Mouse (Mus musculus) CH12.LX (cell line): ENCODE data around the gene Atf7ip2. TPM values are rescaled to one million over a fixed set of nuclear protein-coding genes. Genes with fewer than 3 reads are reported as not detected.

Source experiments
- DNase-seq: peaks from one replicate; pipeline ENCODE4 v3.0.0-alpha.2; 2013; ENCODE audit errors: extremely low read depth
- H3K27ac ChIP-seq: 2 replicates; pipeline ENCODE4 v1.5.1; 2012; ENCODE audit warnings: low read depth, mild to moderate bottlenecking, control low read depth, moderate library complexity; ENCODE audit not compliant: insufficient read depth
- H3K27me3 ChIP-seq: replicated peaks from 2 replicates; pipeline ENCODE3; 2012; ENCODE audit warnings: inconsistent platforms
- H3K36me3 ChIP-seq, 2 experiments: replicated peaks in 1 of 2; 2 replicates each; pipeline versions ENCODE3 to v1.6.1; 2012; ENCODE audit warnings: inconsistent platforms in 1 of 2, low read length in 1 of 2, mild to moderate bottlenecking in 1 of 2, mixed read lengths in 1 of 2, moderate library complexity in 1 of 2; ENCODE audit not compliant: control insufficient read depth in 1 of 2, insufficient read depth in 1 of 2
- H3K4me1 ChIP-seq, 2 experiments: 2 replicates each; pipeline ENCODE4 v1.6.1; 2012; ENCODE audit warnings: inconsistent platforms in 1 of 2, moderate library complexity in 1 of 2; ENCODE audit not compliant: insufficient read depth in 2 of 2, control insufficient read depth in 1 of 2
- H3K4me2 ChIP-seq: 2 replicates; pipeline ENCODE4 v1.6.1; 2012; ENCODE audit warnings: low read depth, mild to moderate bottlenecking, control low read depth; ENCODE audit not compliant: poor library complexity, insufficient read depth, severe bottlenecking
- H3K4me3 ChIP-seq, 3 experiments: fragments of 150-350 bp in 1 of 3; sonication (generic) in 1 of 3; replicated peaks in 1 of 3; 2 replicates each; pipeline versions ENCODE3 to v1.5.1; 2011 to 2012; ENCODE audit warnings: low read depth in 2 of 3, low read length in 2 of 3, mild to moderate bottlenecking in 2 of 3, moderate library complexity in 2 of 3, control low read depth in 1 of 3, improper control_type of control experiment in 1 of 3, inconsistent platforms in 1 of 3, mixed read lengths in 1 of 3; ENCODE audit not compliant: poor library complexity in 1 of 3
- H3K79me2 ChIP-seq: replicated peaks from 2 replicates; pipeline ENCODE4 v1.6.1; 2012; ENCODE audit warnings: mild to moderate bottlenecking, moderate library complexity; ENCODE audit not compliant: control insufficient read depth, poor library complexity, insufficient read depth, severe bottlenecking; ENCODE audit errors: extremely low read depth
- H3K9ac ChIP-seq: 2 replicates; pipeline ENCODE4 v1.6.1; 2012; ENCODE audit warnings: low read depth, mild to moderate bottlenecking, control low read depth, moderate library complexity; ENCODE audit not compliant: insufficient read depth
- H3K9me3 ChIP-seq: replicated peaks from 2 replicates; pipeline ENCODE3; 2012; ENCODE audit warnings: low read length, inconsistent platforms, mixed read lengths
- BHLHE40 ChIP-seq: IDR thresholded peaks from 2 replicates; pipeline ENCODE4 v1.6.1; 2011; ENCODE audit warnings: mild to moderate bottlenecking, low read depth, low read length, improper control_type of control experiment
- CTCF ChIP-seq, 2 experiments: IDR thresholded peaks in 1 of 2; conservative IDR thresholded peaks in 1 of 2; 2 replicates each; pipeline ENCODE4 v1.5.1; 2011 to 2012; ENCODE audit warnings: low read depth in 2 of 2, low read length in 2 of 2, improper control_type of control experiment in 1 of 2, inconsistent platforms in 1 of 2, mild to moderate bottlenecking in 1 of 2, moderate library complexity in 1 of 2
- JUN ChIP-seq: IDR thresholded peaks from 2 replicates; pipeline ENCODE4 v1.6.1; 2011; ENCODE audit warnings: low read depth, mild to moderate bottlenecking, low read length, improper control_type of control experiment, moderate library complexity; ENCODE audit not compliant: insufficient read depth
- MAFK ChIP-seq: IDR thresholded peaks from 2 replicates; pipeline ENCODE4 v1.6.1; 2011; ENCODE audit warnings: low read length, improper control_type of control experiment; ENCODE audit not compliant: insufficient replicate concordance
- MAX ChIP-seq: IDR thresholded peaks from 2 replicates; pipeline ENCODE4 v1.6.1; 2011; ENCODE audit warnings: low read length, improper control_type of control experiment
- MEF2A ChIP-seq: IDR thresholded peaks from 2 replicates; pipeline ENCODE4 v1.6.1; 2014; ENCODE audit warnings: low read depth, mild to moderate bottlenecking, inconsistent platforms, low read length, improper control_type of control experiment, borderline replicate concordance
- MXI1 ChIP-seq: IDR thresholded peaks from 2 replicates; pipeline ENCODE4 v1.6.1; 2011; ENCODE audit warnings: mild to moderate bottlenecking, low read depth, low read length, improper control_type of control experiment
- MYC ChIP-seq: IDR thresholded peaks from 2 replicates; pipeline ENCODE4 v1.6.1; 2011; ENCODE audit warnings: low read depth, mild to moderate bottlenecking, improper control_type of control experiment, low read length
- NELFE ChIP-seq: IDR thresholded peaks from 2 replicates; pipeline ENCODE4 v1.6.1; 2011; ENCODE audit warnings: low read depth, low read length, improper control_type of control experiment
- PAX5 ChIP-seq: IDR thresholded peaks from 2 replicates; pipeline ENCODE4 v1.6.1; 2012; ENCODE audit warnings: low read length, inconsistent platforms, mixed read lengths
- POLR2A ChIP-seq: IDR thresholded peaks from 2 replicates; pipeline ENCODE4 v1.6.1; 2011; ENCODE audit warnings: low read depth, mild to moderate bottlenecking, improper control_type of control experiment, low read length
- POLR2AphosphoS2 ChIP-seq: IDR thresholded peaks from 2 replicates; pipeline ENCODE4 v1.6.1; 2011; ENCODE audit warnings: low read depth, low read length, improper control_type of control experiment
- RCOR1 ChIP-seq: conservative IDR thresholded peaks from 2 replicates; pipeline ENCODE4 v1.6.1; 2012; ENCODE audit warnings: low read depth, mild to moderate bottlenecking, inconsistent platforms, low read length, improper control_type of control experiment
- UBTF ChIP-seq: IDR thresholded peaks from 2 replicates; pipeline ENCODE4 v1.6.1; 2012; ENCODE audit warnings: low read depth, mild to moderate bottlenecking, inconsistent platforms, low read length, improper control_type of control experiment, moderate library complexity
- ZKSCAN1 ChIP-seq: IDR thresholded peaks from 2 replicates; pipeline ENCODE4 v1.6.1; 2012; ENCODE audit warnings: low read depth, inconsistent platforms, low read length, improper control_type of control experiment, borderline replicate concordance
- ZNF384 ChIP-seq: IDR thresholded peaks from 2 replicates; pipeline ENCODE4 v1.6.1; 2012; ENCODE audit warnings: low read depth, low read length, improper control_type of control experiment, inconsistent platforms
- dilution Hi-C: fragments of 300-500 bp; cut with MboI; formaldehyde crosslinking; loops from 2 replicates; pipeline ENCODE4 v1.14.3; 2020; ENCODE audit warnings: low sequenced_read_pairs; ENCODE audit not compliant: extremely low pct_unique_long_range_greater_than_20kb, extremely low pct_ligation_motif_present
- in situ Hi-C: fragments of 300-500 bp; cut with MboI; formaldehyde crosslinking; loops from 3 replicates; pipeline ENCODE4 v1.14.3; 2019; ENCODE audit warnings: low sequenced_read_pairs, low pct_ligation_motif_present, low pct_unique_long_range_greater_than_20kb, mixed read lengths
- polyA plus RNA-seq: library from polyadenylated mRNA; unstranded; fragments of >175 nt; gene quantifications from 2 replicates; pipeline ENCODE4 v1.2.1, GENCODE M21; 2012; ENCODE audit warnings: low read depth; ENCODE audit not compliant: insufficient read length
- total RNA-seq, 2 experiments: library from RNA; depleted of rRNA; stranded (reverse); fragments of 300-350 nt in 1 of 2; fragments of >200 nt in 1 of 2; gene quantifications; 2 replicates each; pipeline ENCODE4 v1.2.3; 2012 to 2014

The Atf7ip2 gene
- not detected in 2 replicates for total RNA-seq (2012; rRNA removed)
- total RNA-seq (2014; rRNA removed) = not detected in 2 replicates
- polyA plus RNA-seq = not detected in 2 replicates

DNA sequence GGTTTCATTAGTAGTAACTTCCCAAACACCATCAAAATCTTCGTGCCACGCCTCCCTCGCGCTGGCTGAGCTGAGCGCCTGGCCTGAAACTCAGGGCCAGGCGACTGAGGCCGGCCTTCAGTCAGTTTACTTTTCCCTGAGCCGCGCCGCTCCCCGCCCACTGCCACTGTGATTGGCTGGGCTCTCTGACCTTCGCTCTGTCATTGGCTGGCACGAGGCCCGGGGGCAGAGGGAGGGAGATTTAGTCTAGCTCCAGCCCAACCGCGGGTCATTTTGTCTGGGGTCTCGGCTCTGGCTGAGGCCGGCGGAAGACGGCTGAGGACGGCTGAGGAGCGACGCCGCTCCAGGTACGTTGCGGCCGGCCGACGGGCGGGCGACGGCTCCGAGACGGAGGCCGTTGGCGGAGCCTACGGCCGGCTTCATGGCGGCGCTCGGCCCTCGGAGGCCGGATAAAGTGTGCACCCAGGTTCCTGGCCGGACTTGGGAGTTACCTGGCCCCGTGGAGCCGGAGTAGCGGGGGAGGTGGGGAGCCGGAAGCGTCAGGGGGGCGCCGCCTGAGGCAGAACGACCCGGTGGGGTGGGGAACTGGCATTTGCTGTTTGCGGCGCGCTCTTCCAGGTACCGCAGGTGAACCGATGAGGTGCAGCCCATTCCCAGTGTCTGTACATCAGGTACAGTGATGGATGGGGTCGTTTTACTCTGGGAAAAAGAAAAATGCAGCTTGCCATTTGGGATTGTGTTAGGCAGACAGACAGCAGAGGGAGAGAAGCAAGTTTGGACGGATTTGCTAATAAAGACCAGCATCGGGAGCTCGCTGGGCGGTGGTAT, at the start of gene Atf7ip2:
TSS of gene Atf7ip2 (plus strand) at position 34 of the 828 bp plus-strand sequence.
- Histone ChIP-seq H3K4me1 (peaks cover 0 to 8% of the 10 kb centered on the region in 2 experiments; a peak in 2 of 4 replicates), H3K9me3 (peaks cover 7% of the 10 kb centered on the region), H3K9ac (no peak within 1 kb of the TSS), H3K79me2 (no peaks in the 10 kb centered on the region), H3K27ac (no peak within 1 kb of the TSS), H3K4me3 (no peak within 1 kb of the TSS), H3K36me3 (no peaks in the 10 kb centered on the region), H3K27me3 (no peaks in the 10 kb centered on the region), H3K4me2 (no peak within 1 kb of the TSS)
- dilution Hi-C loops = no loop called here
- in situ Hi-C loops = no loop called here
- TF ChIP-seq MXI1 (no peak), MEF2A (no peak), UBTF (no peak), POLR2AphosphoS2 (no peak), ZNF384 (no peak), RCOR1 (no peak), JUN (no peak), MAX (no peak), ZKSCAN1 (no peak), NELFE (no peak), POLR2A (no peak), MAFK (no peak), BHLHE40 (no peak), MYC (no peak)
- DNase-seq = no peak

GRCm38 (mm10) chr16:10143166-10143565, 49.3 kb upstream of the Atf7ip2 start:
- H3K4me1 ChIP-seq = peaks cover 2 to 14% of the 10 kb centered on the region in 2 experiments; a peak in 3 of 4 replicates
- no peak for DNase-seq
- dilution Hi-C loops (no loop called here), in situ Hi-C loops (no loop called here)
- no peaks in the 10 kb centered on the region for H3K9me3 ChIP-seq
- no peak overlapping the region for H3K4me3 ChIP-seq
- H3K4me2 ChIP-seq = no peak overlapping the region
- no peak overlapping the region for H3K27ac ChIP-seq
- no peaks in the 10 kb centered on the region for H3K36me3 ChIP-seq
- H3K9ac ChIP-seq = no peak overlapping the region
- no peaks in the 10 kb centered on the region for H3K79me2 ChIP-seq
- TF ChIP-seq PAX5 (no peak), CTCF (conservative IDR thresholded peaks at IDR 0.05 in 1 of 2, IDR thresholded peaks at IDR 0.05 in 1 of 2; ENCODE audit: low read depth in 2 of 2, low read length in 2 of 2) (no peak)
- H3K27me3 ChIP-seq = no peaks in the 10 kb centered on the region
